In genomic region chr5:29029957-29030356, GRCm38 (mm10) we compare ENCODE assay signal across 20 mouse cellular contexts.
DNase-seq lines count a peak whose midpoint lies in the region; ATAC-seq lines count a peak whose summit lies in the region.
"Had no signal": no experiment of that assay in that cellular context is flagged by ENCODE, and none has a peak within 500 bp of the region (broad histone marks: within the 10 kb centered on the region; RNA-seq: fewer than 3 reads in every experiment).

No protein-coding gene starts in this region.

- H3K9ac ChIP-seq in heart, embryonic 11.5 days (ENCODE audit: low read depth, low read length) = no peak overlapping the region
- no peak overlapping the region for H3K9ac ChIP-seq in heart, embryonic 15.5 days
- no peak overlapping the region for H3K9ac ChIP-seq in intestine, embryonic 14.5 days (ENCODE audit: low read length)
- no peak overlapping the region for H3K9ac ChIP-seq in stomach, embryonic 16.5 days (ENCODE audit: low read length)
- H3K9ac ChIP-seq: embryonic facial prominence, embryonic 12.5 days; forebrain, embryonic 15.5 days; hindbrain, embryonic 12.5 days had no signal

- peak overlapping the region; percentile 51 for H3K4me2 ChIP-seq in heart, embryonic 11.5 days
- 0 out of 2 replicates have a peak overlapping the region, but pooled peaks have one; percentile 35 for H3K4me2 ChIP-seq in heart, embryonic 15.5 days
- H3K4me2 ChIP-seq in intestine, embryonic 14.5 days (ENCODE audit: low read length) = no peak overlapping the region
- H3K4me2 ChIP-seq in stomach, embryonic 16.5 days (ENCODE audit: low read depth, low read length) = no peak overlapping the region
- H3K4me2 ChIP-seq: embryonic facial prominence, embryonic 12.5 days; forebrain, embryonic 15.5 days; hindbrain, embryonic 12.5 days had no signal

- no peak for ATAC-seq in heart, embryonic 11.5 days (replicated peaks; ENCODE audit: insufficient number of reproducible peaks, low FRiP score, low TSS enrichment)
- ATAC-seq in heart, embryonic 15.5 days (replicated peaks; ENCODE audit: insufficient number of reproducible peaks, insufficient read depth, low FRiP score, low read depth) = no peak
- ATAC-seq in intestine, embryonic 14.5 days (replicated peaks; ENCODE audit: low FRiP score, low TSS enrichment, low read depth) = no peak
- ATAC-seq in stomach, embryonic 16.5 days (ENCODE audit: insufficient read depth, low FRiP score) = no peak
- ATAC-seq: forebrain, embryonic 15.5 days; hindbrain, embryonic 16.5 days had no signal

- no peak overlapping the region for H3K27ac ChIP-seq in heart, embryonic 11.5 days (ENCODE audit: low read depth, low read length)
- 0 out of 2 replicates have a peak overlapping the region, but pooled peaks have one; percentile 15 for H3K27ac ChIP-seq in heart, embryonic 15.5 days
- H3K27ac ChIP-seq in intestine, embryonic 14.5 days (ENCODE audit: low read depth) = peak overlapping the region; percentile 57; the same call in 1 of the 2 replicates
- H3K27ac ChIP-seq in stomach, embryonic 16.5 days (ENCODE audit: low read length) = peak overlapping the region; percentile 21; the same call in 1 of the 2 replicates
- H3K27ac ChIP-seq: embryonic facial prominence, embryonic 12.5 days; forebrain, embryonic 15.5 days; hindbrain, embryonic 12.5 days had no signal

- H3K36me3 ChIP-seq in heart, embryonic 11.5 days (ENCODE audit: control insufficient read depth, insufficient read depth, low read length) = no peaks in the 10 kb centered on the region
- no peaks in the 10 kb centered on the region for H3K36me3 ChIP-seq in heart, embryonic 15.5 days
- H3K36me3 ChIP-seq in intestine, embryonic 14.5 days (ENCODE audit: control insufficient read depth, insufficient read depth, low read length) = no peaks in the 10 kb centered on the region
- no peaks in the 10 kb centered on the region for H3K36me3 ChIP-seq in stomach, embryonic 16.5 days (ENCODE audit: control insufficient read depth, insufficient read depth, low read length)
- H3K36me3 ChIP-seq: embryonic facial prominence, embryonic 12.5 days; forebrain, embryonic 15.5 days; hindbrain, embryonic 12.5 days had no signal

- H3K9me3 ChIP-seq in heart, embryonic 11.5 days (replicated peaks; ENCODE audit: control insufficient read depth, low read length) = no peaks in the 10 kb centered on the region
- H3K9me3 ChIP-seq in heart, embryonic 15.5 days (replicated peaks) = no peaks in the 10 kb centered on the region
- no peaks in the 10 kb centered on the region for H3K9me3 ChIP-seq in intestine, embryonic 14.5 days (ENCODE audit: control insufficient read depth, low read length)
- no peaks in the 10 kb centered on the region for H3K9me3 ChIP-seq in stomach, embryonic 16.5 days (replicated peaks; ENCODE audit: control insufficient read depth, low read length)
- H3K9me3 ChIP-seq: embryonic facial prominence, embryonic 12.5 days; forebrain, embryonic 15.5 days; hindbrain, embryonic 12.5 days had no signal

- no peak for DNase-seq in heart, postnatal 4 days
- no peak for DNase-seq in heart, adult 9 months (ENCODE audit: low spot score in 2 of 2)
- DNase-seq in intestine, embryonic 14.5 days (ENCODE audit: low spot score) = no peak
- DNase-seq in spleen, postnatal 36 days (ENCODE audit: low spot score in 2 of 2) = no peak
- no peak for DNase-seq in natural killer cell, adult 2 months (ENCODE audit: low spot score in 2 of 2)
- DNase-seq: adrenal gland, postnatal 10 days; cerebellum, adult 11-12 months; cerebellum, adult 9-10 months; cerebellum, postnatal 25 days; gastrocnemius, postnatal 10 days; heart, postnatal 10 days; kidney, adult 11 months; kidney, adult 9 months had no signal

- H3K4me1 ChIP-seq in heart, embryonic 11.5 days (ENCODE audit: control insufficient read depth, insufficient read depth, low read length) = peaks cover 6% of the 10 kb centered on the region; the same call in 1 of the 2 replicates
- H3K4me1 ChIP-seq in heart, embryonic 15.5 days (replicated peaks) = peaks cover 21% of the 10 kb centered on the region
- no peaks in the 10 kb centered on the region for H3K4me1 ChIP-seq in intestine, embryonic 14.5 days (replicated peaks; ENCODE audit: control insufficient read depth, insufficient read depth, low read length)
- no peaks in the 10 kb centered on the region for H3K4me1 ChIP-seq in stomach, embryonic 16.5 days (ENCODE audit: control insufficient read depth, insufficient read depth, low read length)
- H3K4me1 ChIP-seq: embryonic facial prominence, embryonic 12.5 days; forebrain, embryonic 15.5 days; hindbrain, embryonic 12.5 days had no signal

- no peaks in the 10 kb centered on the region for H3K27me3 ChIP-seq in heart, embryonic 11.5 days (ENCODE audit: control insufficient read depth, insufficient read depth, low read length)
- H3K27me3 ChIP-seq in heart, embryonic 15.5 days = no peaks in the 10 kb centered on the region
- no peaks in the 10 kb centered on the region for H3K27me3 ChIP-seq in intestine, embryonic 14.5 days (replicated peaks; ENCODE audit: control insufficient read depth, insufficient read depth, low read length)
- no peaks in the 10 kb centered on the region for H3K27me3 ChIP-seq in stomach, embryonic 16.5 days (ENCODE audit: control insufficient read depth, insufficient read depth, low read length)
- H3K27me3 ChIP-seq: embryonic facial prominence, embryonic 12.5 days; forebrain, embryonic 15.5 days; hindbrain, embryonic 12.5 days had no signal

- WGBS in heart, embryonic 11.5 days (ENCODE audit: insufficient replicate concordance) = 44% methylated on average over 5 of the region's 5 CpGs
- 34% methylated on average over 5 of the region's 5 CpGs for WGBS in heart, embryonic 15.5 days
- WGBS in intestine, embryonic 14.5 days = 45% methylated on average over 5 of the region's 5 CpGs
- WGBS in stomach, embryonic 16.5 days = 28% methylated on average over 5 of the region's 5 CpGs

- H3K4me3 ChIP-seq in heart, embryonic 11.5 days (ENCODE audit: low read depth, low read length) = no peak overlapping the region
- no peak overlapping the region for H3K4me3 ChIP-seq in heart, embryonic 15.5 days
- H3K4me3 ChIP-seq in intestine, embryonic 14.5 days (ENCODE audit: low read depth, low read length) = no peak overlapping the region
- H3K4me3 ChIP-seq in stomach, embryonic 16.5 days (replicated peaks; ENCODE audit: low read length) = no peak overlapping the region
- H3K4me3 ChIP-seq: embryonic facial prominence, embryonic 12.5 days; forebrain, embryonic 15.5 days; hindbrain, embryonic 12.5 days had no signal

Comparison
In these comparisons a context has a peak if more than half of its experiments do, and no peak if none do; other contexts are left out.
1. H3K4me2 ChIP-seq: peak in heart, embryonic 11.5 days (single experiment) and heart, embryonic 15.5 days (single experiment); none in intestine, embryonic 14.5 days (single experiment) and stomach, embryonic 16.5 days (single experiment).